Mouse (Mus musculus) telencephalon, adult 2 months (tissue): ENCODE results near the gene Nr5a1.
A peak's percentile ranks its signal among the peaks of the same experiment; 100 is the strongest.

ENCODE experiments used
- DNase-seq: peaks from one replicate; pipeline ENCODE4 v3.0.0-alpha.2; 2011; ENCODE audit warnings: low read depth, low spot score

Gene Nr5a1

GRCm38 (mm10) chr2:38650340-38650739, 64.0 kb downstream of the Nr5a1 start:
- no peak for DNase-seq

- DNase-seq: no peak
These were observed 66.7 kb downstream of the Nr5a1 start for GRCm38 (mm10) chr2:38647661-38648060.

GRCm38 (mm10) chr2:38647201-38647606, 67.1 kb downstream of the Nr5a1 start:
- DNase-seq: no peak

GRCm38 (mm10) chr2:38645936-38646335, 68.4 kb downstream of the Nr5a1 start:
- no peak for DNase-seq

DNA sequence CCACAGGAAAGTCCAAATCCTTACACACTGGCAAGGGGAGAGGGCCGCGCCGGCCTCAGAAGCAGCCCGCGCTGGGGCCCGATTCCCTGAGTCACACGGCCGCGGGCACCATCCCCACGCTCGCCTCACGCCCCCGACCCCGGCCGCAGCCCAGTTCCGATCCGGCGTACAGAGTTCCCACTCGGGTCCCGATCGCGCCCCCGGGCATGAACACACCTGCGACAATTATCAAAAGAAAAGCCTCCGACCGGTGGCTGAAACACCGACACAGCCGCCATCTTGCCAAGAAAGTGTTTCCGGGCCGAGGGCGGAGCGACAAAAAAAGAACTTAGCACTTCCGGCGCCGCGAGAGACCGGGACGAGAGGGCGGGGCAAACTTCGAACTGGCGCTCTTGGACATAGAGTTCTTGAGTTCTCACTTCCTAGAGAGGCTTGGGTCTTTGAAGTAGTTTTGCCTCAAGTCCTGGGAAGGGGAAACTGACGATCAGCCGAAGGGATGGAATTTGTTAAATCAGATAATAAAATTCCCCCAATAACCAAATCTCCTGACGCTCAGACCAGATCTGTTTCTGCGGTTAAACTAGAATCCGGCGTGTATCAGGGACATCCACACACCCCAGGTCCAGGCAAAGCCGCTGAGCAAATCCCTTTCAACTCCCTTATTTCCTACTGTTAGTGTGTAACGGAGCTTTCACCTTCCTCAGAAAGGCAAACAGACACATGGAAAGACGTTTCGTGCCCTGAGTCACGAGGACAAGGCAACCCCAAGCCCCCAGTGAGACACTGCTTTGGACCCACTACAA, 70.5 kb downstream of the Nr5a1 start, which contains the start of gene Psmb7:
Gene Psmb7, minus strand, starts transcription at position 463 of the 803 bp plus-strand sequence.
- DNase-seq: peak; percentile 90
